Mouse (Mus musculus): ENCODE results near the gene Mthfsd. TPM values are rescaled to one million over a fixed set of nuclear protein-coding genes. Genes with fewer than 3 reads are reported as not detected.
"Not testable (repeated sequence)": the region's sequence is repeated elsewhere in the genome, so short reads cannot be mapped to it uniquely, and the experiment has no call there.

The Mthfsd gene
- 12.9 and 13.7 TPM in 2 replicates for polyA plus RNA-seq (2015; fragmentation: Nextera tagmentation; extraction: Ambion mirVana)

- peak; percentile 98 for DNase-seq
- Histone ChIP-seq H3K36me3 (replicated peaks; ENCODE audit: insufficient read depth, low read length) (peaks cover 10% of the 10 kb centered on the region; the same call in 1 of the 2 replicates), H3K4me3 (ENCODE audit: low read depth, low read length) (peak within 1 kb of the TSS; percentile 84), H3K27ac (ENCODE audit: low read depth) (peak within 1 kb of the TSS; percentile 86), H3K9me3 (ENCODE audit: low read length) (no peaks in the 10 kb centered on the region), H3K4me2 (ENCODE audit: low read depth, low read length) (peak within 1 kb of the TSS; percentile 88), H3K27me3 (ENCODE audit: insufficient read depth, low read length) (no peaks in the 10 kb centered on the region), H3K9ac (replicated peaks) (peak within 1 kb of the TSS; percentile 82), H3K4me1 (ENCODE audit: insufficient read depth) (peaks cover 10% of the 10 kb centered on the region; the same call in 1 of the 2 replicates)
- WGBS (ENCODE audit: insufficient replicate concordance) = 2% methylated on average over 75 of the region's 75 CpGs
- peak; percentile 94 for ATAC-seq
- TF ChIP-seq EP300 (IDR thresholded peaks at IDR 0.05; ENCODE audit: low read depth) = no peak
- no peak for TF ChIP-seq CTCF (IDR thresholded peaks at IDR 0.05; ENCODE audit: low read depth)
Measured at GRCm38 (mm10) chr8:121107668-121108656, at the start of gene Mthfsd. TSS of gene Mthfsd (minus strand) at chr8:121108392.

GRCm38 (mm10) chr8:121156990-121157491 is 48.8 kb upstream of the Mthfsd start:
- Histone ChIP-seq H3K9me3 (ENCODE audit: low read length) (no peaks in the 10 kb centered on the region), H3K4me2 (ENCODE audit: low read depth, low read length) (no peak overlapping the region), H3K36me3 (replicated peaks; ENCODE audit: insufficient read depth, low read length) (no peaks in the 10 kb centered on the region), H3K4me3 (ENCODE audit: low read depth, low read length) (no peak overlapping the region), H3K9ac (replicated peaks) (no peak overlapping the region), H3K4me1 (ENCODE audit: insufficient read depth) (no peaks in the 10 kb centered on the region), H3K27ac (ENCODE audit: low read depth) (no peak overlapping the region), H3K27me3 (ENCODE audit: insufficient read depth, low read length) (no peaks in the 10 kb centered on the region)
- TF ChIP-seq EP300 (IDR thresholded peaks at IDR 0.05; ENCODE audit: low read depth) (no peak), CTCF (IDR thresholded peaks at IDR 0.05; ENCODE audit: low read depth) (no peak)
- ATAC-seq = no peak
- WGBS (ENCODE audit: insufficient replicate concordance) = 55% methylated on average over 7 of the region's 7 CpGs
- DNase-seq = no peak

DNA sequence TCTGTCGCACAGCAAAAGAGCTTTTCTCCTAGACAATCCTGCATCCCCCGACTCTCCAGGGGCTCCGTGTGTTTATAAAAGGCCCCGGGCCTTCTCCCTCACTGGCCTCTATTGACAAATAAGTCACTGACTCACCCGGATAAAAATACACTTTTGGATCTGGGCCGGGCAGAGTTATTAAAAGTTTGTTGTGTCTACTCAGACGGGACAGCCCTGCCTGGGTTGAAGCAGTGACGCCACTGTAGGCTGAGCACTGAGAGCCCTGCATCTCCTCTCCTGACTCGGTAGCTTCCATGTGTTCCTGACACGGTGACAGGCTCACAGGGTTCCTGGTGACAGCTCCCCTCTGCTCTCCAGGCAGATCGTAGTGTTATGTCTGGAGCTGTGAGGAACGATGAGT is 44.2 kb upstream of the Mthfsd start:
- 62% methylated on average over 12 of the region's 12 CpGs for WGBS (ENCODE audit: insufficient replicate concordance)
- DNase-seq = no peak
- TF ChIP-seq EP300 (IDR thresholded peaks at IDR 0.05; ENCODE audit: low read depth) (no peak), CTCF (IDR thresholded peaks at IDR 0.05; ENCODE audit: low read depth) (no peak)

DNA sequence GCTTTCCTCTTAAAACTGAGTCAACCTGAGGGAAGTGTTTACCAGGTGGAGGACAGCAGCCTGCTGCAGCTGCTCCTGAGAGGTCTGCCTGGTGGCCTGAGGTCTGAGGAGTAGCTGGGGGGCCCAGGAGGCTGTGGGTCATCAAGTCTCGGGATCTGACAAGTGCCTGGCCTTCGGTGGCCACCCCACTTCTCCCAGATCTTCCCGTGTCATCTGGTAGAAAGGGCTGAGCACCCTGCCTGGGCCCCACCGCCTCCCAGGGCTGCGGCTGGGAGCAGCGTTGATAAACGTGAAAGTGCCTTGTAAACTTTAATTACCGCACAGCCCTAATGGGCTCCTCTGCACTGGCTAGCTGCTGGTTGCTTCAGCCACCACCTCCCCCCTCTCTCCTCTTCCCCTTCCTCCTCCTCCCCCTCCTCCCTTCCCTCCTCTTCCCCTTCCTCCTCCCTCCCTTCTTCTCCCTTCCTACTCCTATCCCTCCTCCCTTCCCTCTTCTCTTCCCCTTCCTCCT is 40.4 kb upstream of the Mthfsd start:
- Histone ChIP-seq H3K4me1 (ENCODE audit: insufficient read depth) (no peaks in the 10 kb centered on the region), H3K36me3 (replicated peaks; ENCODE audit: insufficient read depth, low read length) (no peaks in the 10 kb centered on the region), H3K9me3 (ENCODE audit: low read length) (no peaks in the 10 kb centered on the region), H3K27me3 (ENCODE audit: insufficient read depth, low read length) (0 out of 2 replicates have a peak, but pooled peaks cover 3% of the 10 kb centered on the region), H3K4me3 (ENCODE audit: low read depth, low read length) (no peak overlapping the region), H3K4me2 (ENCODE audit: low read depth, low read length) (no peak overlapping the region), H3K9ac (replicated peaks) (no peak overlapping the region), H3K27ac (ENCODE audit: low read depth) (no peak overlapping the region)
- no peak for DNase-seq
- TF ChIP-seq EP300 (IDR thresholded peaks at IDR 0.05; ENCODE audit: low read depth) (no peak), CTCF (IDR thresholded peaks at IDR 0.05; ENCODE audit: low read depth) (no peak)
- no peak for ATAC-seq
- WGBS (ENCODE audit: insufficient replicate concordance) = 9% methylated on average over 8 of the region's 8 CpGs

More for the DNA sequence above, 44.2 kb upstream of the Mthfsd start:
- Histone ChIP-seq H3K4me3 (ENCODE audit: low read depth, low read length) (no peak overlapping the region), H3K9me3 (ENCODE audit: low read length) (no peaks in the 10 kb centered on the region), H3K36me3 (replicated peaks; ENCODE audit: insufficient read depth, low read length) (no peaks in the 10 kb centered on the region), H3K27me3 (ENCODE audit: insufficient read depth, low read length) (0 out of 2 replicates have a peak, but pooled peaks cover 3% of the 10 kb centered on the region), H3K4me2 (ENCODE audit: low read depth, low read length) (no peak overlapping the region), H3K9ac (replicated peaks) (no peak overlapping the region), H3K4me1 (ENCODE audit: insufficient read depth) (no peaks in the 10 kb centered on the region), H3K27ac (ENCODE audit: low read depth) (no peak overlapping the region)
- no peak for ATAC-seq

DNA sequence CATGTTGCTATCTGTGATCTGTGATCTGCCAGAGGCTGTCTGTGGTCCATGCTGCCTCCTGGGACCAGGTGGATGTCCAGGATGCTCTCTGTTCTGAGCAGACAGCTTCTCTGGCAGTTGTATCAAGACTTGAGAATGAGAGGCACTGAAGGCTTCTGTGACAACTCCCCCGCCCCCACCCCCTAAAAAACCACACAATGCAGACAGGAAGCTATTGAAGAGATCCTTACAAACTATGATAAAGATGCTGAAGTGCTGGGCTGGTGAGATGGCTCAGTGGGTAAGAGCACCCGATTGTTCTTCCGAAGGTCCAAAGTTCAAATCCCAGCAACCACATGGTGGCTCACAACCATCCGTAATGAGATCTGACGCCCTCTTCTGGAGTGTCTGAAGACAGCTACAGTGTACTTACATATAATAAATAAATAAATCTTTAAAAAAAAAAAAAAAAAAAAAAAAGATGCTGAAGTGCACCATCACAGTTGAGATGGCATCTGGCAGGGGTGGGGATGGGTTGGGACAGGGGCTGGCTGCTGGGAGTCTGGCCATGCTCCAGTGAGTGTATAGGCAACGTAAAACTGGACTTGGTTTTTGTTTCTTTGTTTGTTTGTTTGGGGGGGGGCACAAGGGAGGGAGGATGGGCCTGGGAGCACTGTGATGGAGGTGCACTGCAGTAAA is 37.4 kb upstream of the Mthfsd start:
- H3K4me2 ChIP-seq (ENCODE audit: low read depth, low read length); H3K9ac ChIP-seq (replicated peaks); H3K9me3 ChIP-seq (ENCODE audit: low read length); ATAC-seq; H3K36me3 ChIP-seq (replicated peaks; ENCODE audit: insufficient read depth, low read length); H3K4me1 ChIP-seq (ENCODE audit: insufficient read depth); H3K27ac ChIP-seq (ENCODE audit: low read depth); H3K4me3 ChIP-seq (ENCODE audit: low read depth, low read length); DNase-seq: not testable (repeated sequence)
- 38% methylated on average over 4 of the region's 6 CpGs for WGBS (ENCODE audit: insufficient replicate concordance)
- peaks cover 11% of the 10 kb centered on the region; the same call in 1 of the 2 replicates for H3K27me3 ChIP-seq (ENCODE audit: insufficient read depth, low read length)

DNA sequence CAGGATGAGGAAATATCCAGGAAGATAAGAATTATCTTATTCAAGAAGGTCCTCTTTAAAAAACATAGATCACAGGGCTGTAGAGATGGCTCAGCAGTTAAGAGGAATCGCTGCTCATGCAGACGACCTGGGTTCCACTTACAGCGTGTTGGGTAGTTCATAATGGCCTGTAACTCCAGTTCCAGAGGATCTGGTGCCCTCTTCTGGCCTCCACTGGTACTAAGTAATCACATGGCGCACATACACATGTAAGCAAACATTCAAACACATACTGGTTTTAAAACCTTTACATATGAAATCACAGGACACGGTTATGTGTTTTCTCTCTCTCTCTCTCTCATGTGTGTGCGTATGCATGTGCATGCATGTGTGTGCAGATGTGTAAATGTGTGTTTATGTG is 28.7 kb upstream of the Mthfsd start:
- no peak overlapping the region for H3K9ac ChIP-seq (replicated peaks)
- H3K4me3 ChIP-seq (ENCODE audit: low read depth, low read length) = no peak overlapping the region
- WGBS (ENCODE audit: insufficient replicate concordance) = 87% methylated on average over 6 of the region's 6 CpGs
- H3K4me2 ChIP-seq (ENCODE audit: low read depth, low read length) = no peak overlapping the region
- H3K9me3 ChIP-seq (ENCODE audit: low read length) = no peaks in the 10 kb centered on the region
- H3K4me1 ChIP-seq (ENCODE audit: insufficient read depth) = no peaks in the 10 kb centered on the region
- no peak for DNase-seq
- no peak overlapping the region for H3K27ac ChIP-seq (ENCODE audit: low read depth)
- no peak for ATAC-seq
- TF ChIP-seq EP300 (IDR thresholded peaks at IDR 0.05; ENCODE audit: low read depth) (no peak), CTCF (IDR thresholded peaks at IDR 0.05; ENCODE audit: low read depth) (no peak)
- no peaks in the 10 kb centered on the region for H3K36me3 ChIP-seq (replicated peaks; ENCODE audit: insufficient read depth, low read length)
- H3K27me3 ChIP-seq (ENCODE audit: insufficient read depth, low read length) = 0 out of 2 replicates have a peak, but pooled peaks cover 3% of the 10 kb centered on the region

Data from liver, postnatal 0 days (tissue).